ENCODE assay signal across 7 mouse cellular contexts in genomic region chr4:31963354-31964193, GRCm38 (mm10). TPM values are rescaled to one million over a fixed set of nuclear protein-coding genes. Genes with fewer than 3 reads are reported as not detected.
DNase-seq lines count a peak whose midpoint lies in the region; ATAC-seq lines count a peak whose summit lies in the region.

Map3k7 (plus strand) TSS chr4:31964097.

- H3K9me3 ChIP-seq in embryonic facial prominence, embryonic 12.5 days = no peaks in the 10 kb centered on the region
- no peaks in the 10 kb centered on the region for H3K9me3 ChIP-seq in limb, embryonic 11.5 days (ENCODE audit: control insufficient read depth, low read length)
- no peaks in the 10 kb centered on the region for H3K9me3 ChIP-seq in midbrain, embryonic 14.5 days (ENCODE audit: control insufficient read depth, low read length)

- peak; percentile 94 for DNase-seq in adrenal gland, postnatal 25 days
- DNase-seq in heart, adult 11 months = peak; percentile 99
- DNase-seq in kidney, adult 18-20 months = peak; percentile 96
- DNase-seq in limb, embryonic 11.5 days (ENCODE audit: low spot score) = peak; percentile 97
- DNase-seq in midbrain, embryonic 14.5 days = peak; percentile 97
- DNase-seq in spleen, adult 18-20 months = peak; percentile 78 to 89

- peak within 1 kb of the TSS; percentile 83 for H3K9ac ChIP-seq in embryonic facial prominence, embryonic 12.5 days
- H3K9ac ChIP-seq in limb, embryonic 11.5 days (ENCODE audit: low read length) = peak within 1 kb of the TSS; percentile 85
- H3K9ac ChIP-seq in midbrain, embryonic 14.5 days (replicated peaks; ENCODE audit: low read length) = peak within 1 kb of the TSS; percentile 78

- peak within 1 kb of the TSS; percentile 98 for H3K27ac ChIP-seq in embryonic facial prominence, embryonic 12.5 days
- H3K27ac ChIP-seq in limb, embryonic 11.5 days (replicated peaks; ENCODE audit: low read depth, low read length) = peak within 1 kb of the TSS; percentile 96
- H3K27ac ChIP-seq in midbrain, embryonic 14.5 days (replicated peaks; ENCODE audit: low read depth, low read length) = peak within 1 kb of the TSS; percentile 97

- H3K4me2 ChIP-seq in embryonic facial prominence, embryonic 12.5 days (replicated peaks) = peak within 1 kb of the TSS; percentile 74
- H3K4me2 ChIP-seq in limb, embryonic 11.5 days (ENCODE audit: low read depth, severe bottlenecking) = peak within 1 kb of the TSS; percentile 71
- peak within 1 kb of the TSS; percentile 82 for H3K4me2 ChIP-seq in midbrain, embryonic 14.5 days (ENCODE audit: low read length)

- no peaks in the 10 kb centered on the region for H3K36me3 ChIP-seq in embryonic facial prominence, embryonic 12.5 days
- H3K36me3 ChIP-seq in limb, embryonic 11.5 days (ENCODE audit: control insufficient read depth, insufficient read depth, low read length) = no peaks in the 10 kb centered on the region
- no peaks in the 10 kb centered on the region for H3K36me3 ChIP-seq in midbrain, embryonic 14.5 days (ENCODE audit: control insufficient read depth, insufficient read depth, low read length)

- under 1% methylated on average over 88 of the region's 88 CpGs for WGBS in embryonic facial prominence, embryonic 12.5 days
- under 1% methylated on average over 86 of the region's 88 CpGs for WGBS in limb, embryonic 11.5 days
- WGBS in midbrain, embryonic 14.5 days = under 1% methylated on average over 88 of the region's 88 CpGs

- peak within 1 kb of the TSS; percentile 80 for H3K4me3 ChIP-seq in embryonic facial prominence, embryonic 12.5 days
- H3K4me3 ChIP-seq in limb, embryonic 11.5 days (ENCODE audit: low read depth, low read length) = peak within 1 kb of the TSS; percentile 76
- H3K4me3 ChIP-seq in midbrain, embryonic 14.5 days (replicated peaks; ENCODE audit: low read depth, low read length) = peak within 1 kb of the TSS; percentile 77

- H3K27me3 ChIP-seq in embryonic facial prominence, embryonic 12.5 days = no peaks in the 10 kb centered on the region
- H3K27me3 ChIP-seq in limb, embryonic 11.5 days (ENCODE audit: control insufficient read depth, insufficient read depth, low read length) = no peaks in the 10 kb centered on the region
- H3K27me3 ChIP-seq in midbrain, embryonic 14.5 days (ENCODE audit: control insufficient read depth, insufficient read depth, low read length) = no peaks in the 10 kb centered on the region

- ATAC-seq in embryonic facial prominence, embryonic 12.5 days (ENCODE audit: insufficient number of reproducible peaks, insufficient read depth, low FRiP score, low TSS enrichment) = peak; percentile 95
- peak; percentile 94 for ATAC-seq in limb, embryonic 11.5 days (ENCODE audit: insufficient number of reproducible peaks, low FRiP score, low TSS enrichment, low read depth)
- ATAC-seq in midbrain, embryonic 14.5 days (ENCODE audit: low FRiP score, low TSS enrichment) = peak; percentile 95

- peaks cover 13% of the 10 kb centered on the region for H3K4me1 ChIP-seq in embryonic facial prominence, embryonic 12.5 days
- 0 out of 2 replicates have a peak, but pooled peaks cover 5% of the 10 kb centered on the region for H3K4me1 ChIP-seq in limb, embryonic 11.5 days (ENCODE audit: control insufficient read depth, insufficient read depth, low read length)
- H3K4me1 ChIP-seq in midbrain, embryonic 14.5 days (ENCODE audit: control insufficient read depth, insufficient read depth, low read length) = peaks cover 10% of the 10 kb centered on the region

RNA-seq across cellular contexts. Expression of gene Map3k7, which starts in this region (rescaled TPM):
- 49.8 and 54.5 TPM in 2 replicates for total RNA-seq in adrenal gland, postnatal 25 days (2021)
- 45.3 and 53.2 TPM in 2 replicates for polyA plus RNA-seq in embryonic facial prominence, embryonic 12.5 days (2016; fragmentation: Nextera tagmentation; extraction: Ambion mirVana)
- 55.1 and 55.2 TPM in 2 replicates for polyA plus RNA-seq in limb, embryonic 11.5 days (2014; fragmentation: Nextera tagmentation; extraction: Ambion mirVana)
- 35.0 and 38.3 TPM in 2 replicates for polyA plus RNA-seq in midbrain, embryonic 14.5 days (2014; fragmentation: Nextera tagmentation; extraction: Ambion mirVana)

Comparison
In these comparisons a context has a peak if more than half of its experiments do, and no peak if none do; other contexts are left out.
1. Peak in every context shown above with its lines: DNase-seq, ATAC-seq, H3K4me3 ChIP-seq and H3K27ac ChIP-seq.